Mouse (Mus musculus) liver, embryonic 16.5 days (tissue): ENCODE data around the gene Pilra. TPM values are rescaled to one million over a fixed set of nuclear protein-coding genes. Genes with fewer than 3 reads are reported as not detected.

Source experiments
- ATAC-seq: fragments of 200-750 bp; cut with Nextera tagmentation; 2 replicates; pipeline ENCODE4 v1.8.0; 2017; ENCODE audit warnings: low read depth, mild to moderate bottlenecking, moderate number of reproducible peaks, moderate library complexity
- H3K27ac ChIP-seq: fragments of 300-500 bp; sonication (generic); 2 replicates; pipeline ENCODE4 v1.5.1; 2014; ENCODE audit warnings: mild to moderate bottlenecking, low read length
- H3K27me3 ChIP-seq: fragments of 300-500 bp; sonication (generic); 2 replicates; pipeline ENCODE4 v1.6.1; 2014; ENCODE audit warnings: low read depth, low read length, mixed read lengths; ENCODE audit not compliant: control insufficient read depth, insufficient read depth
- H3K36me3 ChIP-seq: fragments of 300-500 bp; sonication (generic); 2 replicates; pipeline ENCODE4 v1.6.1; 2014; ENCODE audit warnings: mild to moderate bottlenecking; ENCODE audit not compliant: control insufficient read depth, insufficient read depth
- H3K4me1 ChIP-seq: fragments of 300-500 bp; sonication (generic); 2 replicates; pipeline ENCODE4 v1.6.1; 2014; ENCODE audit warnings: low read depth, low read length, mixed read lengths; ENCODE audit not compliant: control insufficient read depth
- H3K4me2 ChIP-seq: fragments of 300-500 bp; sonication (generic); 2 replicates; pipeline ENCODE4 v1.6.1; 2014; ENCODE audit warnings: low read depth, low read length, mixed read lengths
- H3K4me3 ChIP-seq: fragments of 300-500 bp; sonication (generic); 2 replicates; pipeline ENCODE4 v1.5.1; 2014; ENCODE audit warnings: low read depth, mild to moderate bottlenecking, low read length
- H3K9ac ChIP-seq: fragments of 300-500 bp; sonication (generic); 2 replicates; pipeline ENCODE4 v1.6.1; 2014; ENCODE audit warnings: low read depth, low read length
- H3K9me3 ChIP-seq: fragments of 300-500 bp; sonication (generic); replicated peaks from 2 replicates; pipeline ENCODE4 v1.6.1; 2016; ENCODE audit warnings: low read length; ENCODE audit not compliant: control insufficient read depth
- WGBS: fragments of 180-500 bp; shearing (Covaris S2); extraction: QIAGEN DNeasy Blood & Tissue Kit; methylation state at CpG from one replicate; pipeline ENCODE4 v1.1.7; 2014; ENCODE audit not compliant: insufficient replicate concordance; 5-methylcytosine and 5-hydroxymethylcytosine counted together
- polyA plus RNA-seq: library from polyadenylated mRNA; unstranded; fragments of >200 nt; fragmentation: Nextera tagmentation; extraction: Ambion mirVana; gene quantifications from 2 replicates; pipeline ENCODE4 v1.2.1, GENCODE M21; 2015

Pilra gene
- polyA plus RNA-seq, 1 experiment from 2014 or later = 6.1 TPM

GRCm38 (mm10) chr5:137778635-137779034, 57.4 kb downstream of the Pilra start, which contains the start of gene Ppp1r35:
Gene Ppp1r35 (plus strand): TSS chr5:137778849.
- Histone ChIP-seq H3K4me1 (peaks cover 40% of the 10 kb centered on the region), H3K4me3 (peak within 1 kb of the TSS; percentile 99), H3K4me2 (peak within 1 kb of the TSS; percentile 99), H3K9me3 (no peaks in the 10 kb centered on the region), H3K9ac (peak within 1 kb of the TSS; percentile 98), H3K27me3 (no peaks in the 10 kb centered on the region), H3K27ac (peak within 1 kb of the TSS; percentile 95), H3K36me3 (peaks cover 27% of the 10 kb centered on the region)
- peak; percentile 96 for ATAC-seq
- under 1% methylated on average over 31 of the region's 31 CpGs for WGBS

GRCm38 (mm10) chr5:137777267-137777845, 58.7 kb downstream of the Pilra start:
- Histone ChIP-seq H3K4me1 (peaks cover 37% of the 10 kb centered on the region), H3K4me2 (no peak overlapping the region)
- no peak for ATAC-seq

GRCm38 (mm10) chr5:137776408-137776918, 59.6 kb downstream of the Pilra start:
- Histone ChIP-seq H3K27ac (peak overlapping the region; percentile 25; the same call in 1 of the 2 replicates), H3K27me3 (no peaks in the 10 kb centered on the region), H3K9ac (no peak overlapping the region; the same call in 1 of the 2 replicates), H3K9me3 (no peaks in the 10 kb centered on the region), H3K4me3 (no peak overlapping the region), H3K4me1 (peaks cover 37% of the 10 kb centered on the region), H3K36me3 (peaks cover 7% of the 10 kb centered on the region), H3K4me2 (no peak overlapping the region; the same call in 1 of the 2 replicates)
- no peak; the same call in 1 of the 2 replicates for ATAC-seq
- WGBS = 12% methylated on average over 5 of the region's 5 CpGs

More at GRCm38 (mm10) chr5:137777267-137777845, 58.7 kb downstream of the Pilra start:
- no peak overlapping the region for H3K4me3 ChIP-seq
- H3K9me3 ChIP-seq = no peaks in the 10 kb centered on the region
- peaks cover 16% of the 10 kb centered on the region for H3K36me3 ChIP-seq
- no peak overlapping the region for H3K27ac ChIP-seq
- WGBS = 64% methylated on average over 7 of the region's 7 CpGs
- no peak overlapping the region for H3K9ac ChIP-seq
- H3K27me3 ChIP-seq = no peaks in the 10 kb centered on the region

- Histone ChIP-seq H3K4me2 (no peak overlapping the region), H3K9ac (no peak overlapping the region), H3K36me3 (peaks cover 3% of the 10 kb centered on the region; the same call in 1 of the 2 replicates), H3K4me1 (peaks cover 37% of the 10 kb centered on the region), H3K4me3 (no peak overlapping the region), H3K27ac (no peak overlapping the region), H3K27me3 (no peaks in the 10 kb centered on the region), H3K9me3 (no peaks in the 10 kb centered on the region)
- no peak for ATAC-seq
- 74% methylated on average over 2 of the region's 2 CpGs for WGBS
Observed at GRCm38 (mm10) chr5:137775587-137776290, 60.3 kb downstream of the Pilra start.

- Histone ChIP-seq H3K27ac (no peak overlapping the region), H3K9ac (no peak overlapping the region), H3K9me3 (no peaks in the 10 kb centered on the region), H3K27me3 (no peaks in the 10 kb centered on the region), H3K4me2 (no peak overlapping the region), H3K4me1 (peaks cover 19% of the 10 kb centered on the region), H3K4me3 (no peak overlapping the region), H3K36me3 (no peaks in the 10 kb centered on the region)
- no peak for ATAC-seq
Observed at GRCm38 (mm10) chr5:137772755-137773154, 63.3 kb downstream of the Pilra start.

Other genes starting within 250 kb of the Pilra start
- 21.3 and 23.1 TPM in 2 replicates for gene Mospd3, start 235.2 kb downstream of the Pilra start, polyA plus RNA-seq
- gene Pcolce, start 222.5 kb downstream of the Pilra start, polyA plus RNA-seq = 15.0 and 21.5 TPM in 2 replicates
- gene Fbxo24, start 207.3 kb downstream of the Pilra start, polyA plus RNA-seq = 0.07 and 0.13 TPM in 2 replicates
- 25.1 and 26.8 TPM in 2 replicates for gene Lrch4, start 207.2 kb downstream of the Pilra start, polyA plus RNA-seq
- gene Gm20605, start 207.1 kb downstream of the Pilra start, polyA plus RNA-seq = 5.2 and 6.1 TPM in 2 replicates
- gene Sap25, start 194.9 kb downstream of the Pilra start, polyA plus RNA-seq = 4.5 and 6.7 TPM in 2 replicates
- gene Irs3, start 190.6 kb downstream of the Pilra start, polyA plus RNA-seq = 0.15 TPM in 1 of 2 replicates, not detected in the other
- 29.4 and 30.5 TPM in 2 replicates for gene Agfg2, start 151.6 kb downstream of the Pilra start, polyA plus RNA-seq
- 0.21 and 0.33 TPM in 2 replicates for gene Nyap1, start 94.7 kb downstream of the Pilra start, polyA plus RNA-seq
- 59.8 and 64.4 TPM in 2 replicates for gene Tsc22d4, start 90.6 kb downstream of the Pilra start, polyA plus RNA-seq
- gene Ppp1r35, start 57.4 kb downstream of the Pilra start, polyA plus RNA-seq = 14.8 and 15.5 TPM in 2 replicates
- gene Mepce, start 48.6 kb downstream of the Pilra start, polyA plus RNA-seq = 3.8 and 4.6 TPM in 2 replicates
- 3.8 and 4.0 TPM in 2 replicates for gene Zcwpw1, start 48.5 kb downstream of the Pilra start, polyA plus RNA-seq
- gene Pilrb1, start 21.8 kb upstream of the Pilra start, polyA plus RNA-seq = 5.8 and 6.6 TPM in 2 replicates
- gene Pilrb2, start 35.5 kb upstream of the Pilra start, polyA plus RNA-seq = 5.6 and 8.3 TPM in 2 replicates
- gene Cyp3a13, start 85.3 kb upstream of the Pilra start, polyA plus RNA-seq = 6.2 and 6.8 TPM in 2 replicates
- gene Gjc3, start 126.8 kb upstream of the Pilra start, polyA plus RNA-seq = not detected in 2 replicates
- 39.1 and 54.9 TPM in 2 replicates for gene Azgp1, start 145.2 kb upstream of the Pilra start, polyA plus RNA-seq
- gene Smok3a, start 185.0 kb upstream of the Pilra start, polyA plus RNA-seq = not detected in 2 replicates
- not detected in 2 replicates for gene Smok3b, start 185.1 kb upstream of the Pilra start, polyA plus RNA-seq
- not detected in 2 replicates for gene Smok3c, start 216.9 kb upstream of the Pilra start, polyA plus RNA-seq
- 3.9 and 4.4 TPM in 2 replicates for gene Zkscan1, start 248.8 kb upstream of the Pilra start, polyA plus RNA-seq